Mouse (Mus musculus): ENCODE data around the gene Inca1.
A peak's percentile ranks its signal among the peaks of the same experiment; 100 is the strongest.

The Inca1 gene

GRCm38 (mm10) chr11:70701221-70701955 is 1.4 kb upstream of the Inca1 start:
- DNase-seq, result peak; percentile 21

GRCm38 (mm10) chr11:70700613-70701012 is 658 bp upstream of the Inca1 start:
- DNase-seq, result peak; percentile 83

GRCm38 (mm10) chr11:70699051-70699450 is 904 bp downstream of the Inca1 start:
- no peak for DNase-seq

GRCm38 (mm10) chr11:70697376-70697775 is 2.6 kb downstream of the Inca1 start:
- peak; percentile 20 for DNase-seq

- no peak for DNase-seq
These were observed 6.5 kb downstream of the Inca1 start for GRCm38 (mm10) chr11:70693504-70693903.

- DNase-seq, result peak; percentile 76
These were observed 10.4 kb downstream of the Inca1 start for GRCm38 (mm10) chr11:70689578-70689977.

- DNase-seq, result no peak
These were observed 11.6 kb downstream of the Inca1 start for GRCm38 (mm10) chr11:70688372-70688771.

- DNase-seq, result peak; percentile 86
These were observed 12.3 kb downstream of the Inca1 start, which contains the start of gene Camta2 for GRCm38 (mm10) chr11:70687601-70688199. TSS of gene Camta2 (minus strand) at chr11:70688105.

- peak; percentile 33 for DNase-seq
These were observed 12.9 kb downstream of the Inca1 start for GRCm38 (mm10) chr11:70686901-70687566.

- no peak for DNase-seq
These were observed 16.3 kb downstream of the Inca1 start for GRCm38 (mm10) chr11:70683640-70684039.

- DNase-seq, result peak; percentile 47
These were observed 17.9 kb downstream of the Inca1 start for GRCm38 (mm10) chr11:70681897-70682581.

GRCm38 (mm10) chr11:70681170-70681569 is 18.8 kb downstream of the Inca1 start:
- no peak for DNase-seq

GRCm38 (mm10) chr11:70679894-70680293 is 20.1 kb downstream of the Inca1 start:
- DNase-seq, result no peak

- no peak for DNase-seq
These were observed 20.6 kb downstream of the Inca1 start for GRCm38 (mm10) chr11:70679361-70679760.

GRCm38 (mm10) chr11:70678576-70678975 is 21.4 kb downstream of the Inca1 start:
- DNase-seq, result no peak

GRCm38 (mm10) chr11:70678092-70678491 is 21.9 kb downstream of the Inca1 start:
- DNase-seq, result no peak

GRCm38 (mm10) chr11:70674501-70674900 is 25.5 kb downstream of the Inca1 start:
- DNase-seq, result no peak

- no peak for DNase-seq
These were observed 25.9 kb downstream of the Inca1 start for GRCm38 (mm10) chr11:70674014-70674413.

- DNase-seq, result peak; percentile 46
These were observed 28.5 kb downstream of the Inca1 start for GRCm38 (mm10) chr11:70671333-70672047.

- DNase-seq, result peak; percentile 40
These were observed 29.5 kb downstream of the Inca1 start for GRCm38 (mm10) chr11:70670483-70670882.

- peak; percentile 82 for DNase-seq
These were observed 30.2 kb downstream of the Inca1 start for GRCm38 (mm10) chr11:70669582-70670345.

Measured in kidney, adult 9 months (tissue).